Mouse (Mus musculus) limb, embryonic 10.5 days (tissue): Measurements from ENCODE around the gene Ahsa2. TPM values are rescaled to one million over a fixed set of nuclear protein-coding genes. Genes with fewer than 3 reads are reported as not detected.
"Not testable (repeated sequence)": the region's sequence is repeated elsewhere in the genome, so short reads cannot be mapped to it uniquely, and the experiment has no call there.

Source experiments
- DNase-seq: peaks from one replicate; pipeline ENCODE4 v3.0.0-alpha.2; 2017; ENCODE audit warnings: low spot score
- H3K27ac ChIP-seq: fragments of 300-500 bp; sonication (generic); 2 replicates; pipeline ENCODE4 v1.5.1; 2016; ENCODE audit warnings: mild to moderate bottlenecking
- H3K27me3 ChIP-seq: fragments of 300-500 bp; sonication (generic); 2 replicates; pipeline ENCODE4 v1.6.1; 2016; ENCODE audit warnings: low read depth, mild to moderate bottlenecking; ENCODE audit not compliant: poor library complexity, severe bottlenecking
- H3K36me3 ChIP-seq: fragments of 300-500 bp; sonication (generic); 2 replicates; pipeline ENCODE4 v1.6.1; 2016; ENCODE audit warnings: mild to moderate bottlenecking, moderate library complexity
- H3K4me1 ChIP-seq: fragments of 300-500 bp; sonication (generic); 2 replicates; pipeline ENCODE4 v1.6.1; 2016
- H3K4me3 ChIP-seq: fragments of 300-500 bp; sonication (generic); 2 replicates; pipeline ENCODE4 v1.5.1; 2016; ENCODE audit warnings: mild to moderate bottlenecking, moderate library complexity
- H3K9me3 ChIP-seq: fragments of 300-500 bp; sonication (generic); replicated peaks from 2 replicates; pipeline ENCODE4 v1.6.1; 2016; ENCODE audit warnings: mild to moderate bottlenecking
- WGBS: fragments of 180-500 bp; shearing (Covaris S2); methylation state at CpG from one replicate; pipeline ENCODE4 v1.1.7; 2016; 5-methylcytosine and 5-hydroxymethylcytosine counted together
- polyA plus RNA-seq: library from polyadenylated mRNA; unstranded; fragments of >200 nt; fragmentation: Nextera tagmentation; extraction: Ambion mirVana; gene quantifications from 2 replicates; pipeline ENCODE4 v1.2.1, GENCODE M21; 2016

Ahsa2 gene
- 127 and 134 TPM in 2 replicates for polyA plus RNA-seq

DNA sequence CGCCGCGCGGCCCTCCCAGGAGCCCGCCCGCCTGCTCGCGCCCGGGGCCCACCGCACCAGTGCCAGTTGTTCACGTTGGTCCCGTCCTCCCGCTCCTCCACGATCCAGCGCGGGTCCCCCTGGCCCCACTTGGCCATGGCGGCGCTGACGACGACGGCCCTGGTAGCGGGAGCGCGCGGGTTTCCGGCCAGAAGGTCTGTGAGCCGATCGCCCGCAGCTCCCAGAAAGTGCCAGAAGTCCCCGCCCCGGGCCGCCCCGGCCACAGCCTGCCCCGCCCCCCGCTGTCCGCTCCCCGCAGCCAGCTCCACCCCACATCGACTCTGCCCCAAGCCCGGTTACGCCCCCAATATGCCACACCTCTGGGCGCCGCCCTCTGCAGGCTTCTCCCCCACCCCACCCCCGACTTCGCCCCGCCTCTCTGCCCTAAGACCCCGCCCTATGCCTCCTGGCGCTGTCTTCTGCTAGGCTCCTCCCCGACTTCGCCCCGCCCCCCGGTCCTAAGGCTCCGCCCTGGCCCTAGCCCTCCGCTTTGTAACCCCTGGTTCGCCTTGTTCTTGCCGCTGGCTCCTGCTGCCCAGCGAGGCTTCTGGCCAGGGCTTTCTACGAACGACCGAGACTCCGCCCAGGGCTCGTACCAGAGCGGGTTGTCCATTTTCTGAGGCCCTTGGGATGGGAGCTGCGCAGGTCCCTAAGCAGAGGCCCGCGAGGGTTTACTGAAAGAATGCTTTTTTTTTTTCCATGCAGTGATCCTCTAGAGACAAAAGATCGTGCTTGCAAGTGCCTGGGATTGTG lies at the start of gene Ahsa2:
Gene Ahsa2 (minus strand): TSS at position 313 of the 792 bp plus-strand sequence.
- Histone ChIP-seq H3K27ac (peak within 1 kb of the TSS; percentile 97), H3K4me1 (peaks cover 29% of the 10 kb centered on the region), H3K4me3 (peak within 1 kb of the TSS; percentile 73), H3K36me3 (peaks cover 38% of the 10 kb centered on the region), H3K9me3 (no peaks in the 10 kb centered on the region), H3K27me3 (no peaks in the 10 kb centered on the region)
- DNase-seq = peak; percentile 98
- 1% methylated on average over 65 of the region's 66 CpGs for WGBS

DNA sequence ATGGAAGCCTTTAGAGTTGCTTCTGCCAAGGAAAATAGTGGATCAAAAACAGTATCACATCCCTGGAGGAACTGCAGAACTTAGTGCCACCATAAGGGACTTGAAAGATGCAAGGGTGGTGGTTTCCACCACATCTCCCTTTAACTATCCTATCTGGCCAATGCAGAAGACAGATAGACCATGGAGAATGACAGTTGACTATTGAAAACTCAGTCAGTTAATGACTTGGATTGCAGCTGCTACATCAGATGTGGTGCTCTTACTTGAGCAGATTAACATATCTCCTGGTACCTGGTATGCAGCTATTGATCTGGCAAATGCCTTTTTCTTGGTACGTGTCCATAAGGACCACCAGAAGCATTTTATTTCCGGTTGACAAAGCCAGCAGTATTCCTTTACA lies 39.6 kb upstream of the Ahsa2 start:
- Histone ChIP-seq H3K4me1 (no peaks in the 10 kb centered on the region), H3K27me3 (no peaks in the 10 kb centered on the region), H3K36me3 (no peaks in the 10 kb centered on the region), H3K27ac (no peak overlapping the region), H3K9me3 (no peaks in the 10 kb centered on the region), H3K4me3 (no peak overlapping the region)
- no peak for DNase-seq
- 93% methylated on average over 2 of the region's 2 CpGs for WGBS

DNA sequence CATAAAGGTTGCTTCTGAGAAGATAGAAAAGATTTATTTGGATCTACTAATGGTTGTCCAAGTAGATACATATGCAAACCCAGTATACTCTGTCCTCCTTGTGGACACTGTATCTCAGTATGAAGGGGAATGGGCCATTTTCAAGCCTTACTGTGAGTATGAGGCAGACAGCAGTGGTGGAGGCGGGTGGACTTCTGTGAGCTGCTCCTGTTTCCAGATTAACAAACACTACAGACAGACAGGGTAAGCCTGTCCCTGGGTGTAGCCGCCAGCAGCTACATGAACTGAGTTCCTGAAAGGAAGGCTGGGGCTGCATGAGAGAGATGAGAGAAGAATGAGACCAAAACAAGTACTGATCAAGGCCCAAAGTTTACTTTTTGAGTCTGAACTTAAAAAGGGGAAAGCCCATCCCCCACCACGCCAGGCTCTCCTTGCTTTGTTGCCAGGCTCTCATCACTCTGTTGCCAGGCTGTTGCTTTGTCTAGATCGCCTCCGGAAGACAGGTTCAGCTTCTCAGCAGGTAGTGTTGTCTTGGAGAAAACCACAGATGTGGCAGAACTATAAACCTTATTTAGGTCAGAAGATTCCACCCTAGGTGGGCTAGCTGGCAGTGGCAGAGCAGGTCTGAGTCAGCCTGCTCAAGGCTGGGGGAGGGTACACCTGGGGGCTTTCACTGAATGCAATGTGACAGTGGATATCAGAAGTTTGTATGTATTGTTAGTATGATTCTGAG lies 22.8 kb upstream of the Ahsa2 start, which contains the start of gene 1700093K21Rik:
Gene 1700093K21Rik (minus strand): TSS at position 683 of the 733 bp plus-strand sequence.
- 56% methylated on average over 5 of the region's 5 CpGs for WGBS
- H3K4me3 ChIP-seq = no peak within 1 kb of the TSS
- H3K27ac ChIP-seq = no peak within 1 kb of the TSS
- no peaks in the 10 kb centered on the region for H3K36me3 ChIP-seq
- no peak for DNase-seq
- no peaks in the 10 kb centered on the region for H3K27me3 ChIP-seq
- H3K4me1 ChIP-seq = no peaks in the 10 kb centered on the region; the same call in 1 of the 2 replicates
- H3K9me3 ChIP-seq = no peaks in the 10 kb centered on the region

DNA sequence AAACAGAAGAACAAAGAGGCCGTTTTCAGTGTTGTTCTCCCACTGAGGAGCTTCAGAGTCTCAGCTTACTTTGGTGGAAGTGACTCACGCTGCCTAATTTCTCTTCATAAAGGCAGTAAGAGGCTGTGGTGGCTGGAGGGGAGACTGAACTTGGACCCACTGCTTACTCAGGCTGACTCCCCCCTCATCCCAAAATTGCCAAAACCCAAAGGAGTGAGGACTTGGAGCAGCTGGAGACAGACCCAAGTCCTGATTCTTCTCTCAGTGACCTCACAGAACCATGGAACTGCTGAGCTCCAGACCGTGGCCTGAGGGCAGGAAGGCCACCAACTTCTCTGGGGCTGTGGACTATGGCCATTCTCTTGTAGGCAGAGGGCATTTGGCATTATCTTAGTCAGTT lies 21.2 kb upstream of the Ahsa2 start:
- H3K4me1 ChIP-seq = no peaks in the 10 kb centered on the region; the same call in 1 of the 2 replicates
- no peaks in the 10 kb centered on the region for H3K9me3 ChIP-seq
- H3K27me3 ChIP-seq = no peaks in the 10 kb centered on the region
- no peak overlapping the region for H3K27ac ChIP-seq
- H3K36me3 ChIP-seq = no peaks in the 10 kb centered on the region
- 84% methylated on average over 3 of the region's 3 CpGs for WGBS
- no peak overlapping the region for H3K4me3 ChIP-seq
- DNase-seq = no peak

- H3K9me3 ChIP-seq = no peaks in the 10 kb centered on the region
- H3K27ac ChIP-seq = no peak overlapping the region
- 78% methylated on average over 2 of the region's 2 CpGs for WGBS
- H3K4me1 ChIP-seq = no peaks in the 10 kb centered on the region; the same call in 1 of the 2 replicates
- H3K36me3 ChIP-seq = no peaks in the 10 kb centered on the region
- DNase-seq = no peak
- no peak overlapping the region for H3K4me3 ChIP-seq
- no peaks in the 10 kb centered on the region for H3K27me3 ChIP-seq
These were observed 17.5 kb upstream of the Ahsa2 start for GRCm38 (mm10) chr11:23515315-23515714.

DNA sequence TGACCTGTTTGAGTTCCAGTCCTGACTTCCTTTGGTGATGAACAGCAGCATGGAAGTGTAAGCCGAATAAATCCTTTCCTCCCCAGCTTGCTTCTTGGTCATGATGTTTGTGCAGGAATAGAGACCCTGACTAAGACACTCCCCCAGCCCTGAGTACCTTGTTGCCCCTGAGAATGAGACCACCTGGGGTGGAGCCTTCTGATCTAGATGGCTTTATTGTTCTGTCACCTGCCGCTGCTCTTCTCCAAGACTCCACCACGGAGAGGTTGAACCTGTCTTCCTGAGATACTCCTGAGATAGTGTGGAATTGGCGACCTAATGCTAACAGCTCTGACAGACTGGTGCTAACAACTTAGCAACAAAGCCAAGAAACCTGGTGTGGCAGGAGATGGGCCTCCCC lies 17.0 kb upstream of the Ahsa2 start:
- H3K27me3 ChIP-seq, H3K9me3 ChIP-seq, DNase-seq, H3K36me3 ChIP-seq, H3K27ac ChIP-seq, H3K4me1 ChIP-seq, H3K4me3 ChIP-seq: not testable (repeated sequence)
- 54% methylated on average over 4 of the region's 4 CpGs for WGBS

- not testable (repeated sequence) for H3K36me3 ChIP-seq, H3K4me3 ChIP-seq, H3K27ac ChIP-seq, H3K4me1 ChIP-seq, H3K9me3 ChIP-seq, H3K27me3 ChIP-seq, DNase-seq
- WGBS = 84% methylated on average over 5 of the region's 5 CpGs
These were observed 7.0 kb upstream of the Ahsa2 start for GRCm38 (mm10) chr11:23504801-23505200.

DNA sequence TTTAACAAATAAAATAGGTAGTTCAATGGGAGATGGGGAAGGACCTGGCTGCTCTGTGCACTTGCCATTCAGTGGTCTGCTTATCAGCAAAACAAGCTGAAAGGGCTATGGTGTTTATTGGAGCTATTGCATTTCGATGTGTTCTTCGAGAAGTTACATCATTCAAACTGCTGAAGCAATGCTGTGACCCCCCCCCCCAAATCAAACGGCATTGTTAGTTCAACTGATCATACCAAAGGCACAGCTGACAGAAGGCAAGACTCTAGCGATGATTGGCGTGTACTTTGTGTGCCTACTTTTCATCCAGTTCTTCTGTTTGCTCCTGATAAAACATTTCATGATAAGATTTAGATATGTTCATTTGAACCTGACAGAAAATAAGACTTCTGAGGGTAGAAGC lies 779 bp upstream of the Ahsa2 start:
- Histone ChIP-seq H3K27me3 (no peaks in the 10 kb centered on the region), H3K9me3 (no peaks in the 10 kb centered on the region), H3K4me1 (peaks cover 29% of the 10 kb centered on the region), H3K4me3 (peak overlapping the region; percentile 73), H3K36me3 (peaks cover 31% of the 10 kb centered on the region), H3K27ac (peak overlapping the region; percentile 97)
- 81% methylated on average over 5 of the region's 5 CpGs for WGBS
- DNase-seq = no peak

GRCm38 (mm10) chr11:23497335-23497717 lies 504 bp downstream of the Ahsa2 start:
- Histone ChIP-seq H3K4me1 (peaks cover 29% of the 10 kb centered on the region), H3K9me3 (no peaks in the 10 kb centered on the region), H3K27me3 (no peaks in the 10 kb centered on the region), H3K36me3 (peaks cover 44% of the 10 kb centered on the region), H3K27ac (peak overlapping the region; percentile 97), H3K4me3 (peak overlapping the region; percentile 73)
- DNase-seq = peak; percentile 80
- 0% methylated on average over 19 of the region's 22 CpGs for WGBS

GRCm38 (mm10) chr11:23496661-23497060 lies 1.2 kb downstream of the Ahsa2 start:
- WGBS = 60% methylated on average over 6 of the region's 6 CpGs
- H3K9me3 ChIP-seq = no peaks in the 10 kb centered on the region
- H3K36me3 ChIP-seq = peaks cover 50% of the 10 kb centered on the region
- DNase-seq = no peak
- peak overlapping the region; percentile 97 for H3K27ac ChIP-seq
- peaks cover 29% of the 10 kb centered on the region for H3K4me1 ChIP-seq
- H3K27me3 ChIP-seq = no peaks in the 10 kb centered on the region
- peak overlapping the region; percentile 73 for H3K4me3 ChIP-seq

- WGBS = 82% methylated on average over 6 of the region's 6 CpGs
- no peaks in the 10 kb centered on the region for H3K9me3 ChIP-seq
- no peak for DNase-seq
- no peak overlapping the region for H3K27ac ChIP-seq
- H3K4me1 ChIP-seq = peaks cover 29% of the 10 kb centered on the region
- H3K36me3 ChIP-seq = peaks cover 65% of the 10 kb centered on the region
- H3K27me3 ChIP-seq = no peaks in the 10 kb centered on the region
- H3K4me3 ChIP-seq = no peak overlapping the region
These were observed 2.6 kb downstream of the Ahsa2 start for GRCm38 (mm10) chr11:23495231-23495630.

DNA sequence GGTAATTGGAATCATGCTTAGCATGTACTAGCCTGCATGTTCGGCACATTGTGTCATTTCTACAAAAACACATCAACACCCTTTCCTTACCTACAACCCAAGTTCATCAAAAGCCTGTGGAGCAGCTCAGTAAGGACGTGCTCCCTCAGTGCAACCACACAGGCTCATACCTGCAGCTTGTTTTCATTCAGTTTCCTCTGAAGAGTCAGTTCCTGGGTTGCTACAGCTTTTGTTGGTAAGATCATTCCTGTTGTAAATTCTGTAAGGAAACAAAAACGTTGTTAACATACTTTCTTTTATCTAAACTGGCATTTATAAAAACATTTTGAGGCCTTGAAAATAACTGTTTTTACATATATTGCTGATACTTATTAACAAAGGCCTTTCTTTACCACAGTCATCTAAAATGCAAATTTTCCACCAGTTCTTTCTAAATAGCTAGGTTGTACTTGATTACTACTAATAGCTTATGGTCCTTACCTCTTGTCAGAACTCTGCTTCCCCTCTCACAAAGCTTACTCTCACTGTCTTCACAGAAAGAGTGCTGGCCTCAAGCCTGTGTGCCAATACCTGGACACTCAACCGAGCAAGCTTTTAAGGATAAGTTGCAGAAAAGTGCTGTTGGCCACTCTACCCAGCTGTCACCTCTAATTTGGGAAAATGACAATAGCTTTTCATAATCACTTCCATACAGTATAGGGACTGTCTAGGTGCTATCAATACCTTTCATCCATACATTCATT lies 5.6 kb downstream of the Ahsa2 start:
- Histone ChIP-seq H3K4me3 (no peak overlapping the region), H3K36me3 (peaks cover 92% of the 10 kb centered on the region)
- DNase-seq = no peak

More for the DNA sequence above, 5.6 kb downstream of the Ahsa2 start:
- Histone ChIP-seq H3K27me3 (no peaks in the 10 kb centered on the region), H3K9me3 (no peaks in the 10 kb centered on the region), H3K4me1 (peaks cover 20% of the 10 kb centered on the region), H3K27ac (no peak overlapping the region)
- WGBS = 93% methylated on average over 4 of the region's 4 CpGs
